Mouse (Mus musculus) 3134 (cell line): Measurements from ENCODE around the gene Sp140.
"Not testable (repeated sequence)": the region's sequence is repeated elsewhere in the genome, so short reads cannot be mapped to it uniquely, and the experiment has no call there.

ENCODE experiments used
- DNase-seq: peaks from one replicate; pipeline ENCODE4 v3.0.0-alpha.2; 2011; ENCODE audit warnings: low spot score; ENCODE audit not compliant: insufficient read length; ENCODE audit errors: extremely low read depth

The Sp140 gene

DNA sequence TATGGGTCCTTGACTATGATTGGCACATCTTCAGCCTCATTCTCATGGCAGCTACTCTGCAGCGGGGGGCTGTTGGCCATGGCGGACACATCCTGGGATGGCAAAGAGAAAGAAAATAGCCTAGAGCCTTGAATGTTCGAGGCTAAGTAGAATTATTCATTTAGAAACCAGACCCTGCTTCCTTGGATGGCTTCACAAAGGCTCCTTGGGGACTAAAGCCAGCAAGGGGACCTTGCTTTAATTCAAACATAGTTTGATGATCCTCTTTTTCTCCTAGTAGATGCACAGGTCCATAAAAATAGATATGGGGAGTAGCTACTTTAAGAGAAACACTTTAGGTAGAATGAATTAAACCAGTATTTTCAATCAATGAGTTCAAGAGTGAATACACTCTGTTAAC, 36.8 kb downstream of the Sp140 start:
- not testable (repeated sequence) for DNase-seq

DNA sequence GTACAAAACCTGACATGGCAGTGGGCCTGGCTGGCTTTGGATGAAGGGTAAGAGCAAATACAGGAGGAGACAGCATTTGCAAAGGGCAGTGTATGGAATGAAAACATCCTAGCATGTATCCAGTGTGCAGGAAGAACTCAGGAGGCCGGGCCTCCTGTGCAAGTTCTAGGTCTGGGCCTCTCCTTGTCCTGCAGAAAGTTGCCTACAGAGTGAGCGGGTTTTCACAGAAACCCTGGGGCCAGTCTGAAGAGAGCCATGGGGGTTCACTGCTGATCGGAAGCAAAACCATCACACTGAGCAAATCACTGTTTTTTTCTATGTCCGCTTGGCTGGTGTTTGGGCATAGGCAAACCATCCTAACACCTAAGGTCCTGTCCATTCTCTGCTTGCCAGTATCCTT, 38.0 kb downstream of the Sp140 start:
- DNase-seq = not testable (repeated sequence)

DNA sequence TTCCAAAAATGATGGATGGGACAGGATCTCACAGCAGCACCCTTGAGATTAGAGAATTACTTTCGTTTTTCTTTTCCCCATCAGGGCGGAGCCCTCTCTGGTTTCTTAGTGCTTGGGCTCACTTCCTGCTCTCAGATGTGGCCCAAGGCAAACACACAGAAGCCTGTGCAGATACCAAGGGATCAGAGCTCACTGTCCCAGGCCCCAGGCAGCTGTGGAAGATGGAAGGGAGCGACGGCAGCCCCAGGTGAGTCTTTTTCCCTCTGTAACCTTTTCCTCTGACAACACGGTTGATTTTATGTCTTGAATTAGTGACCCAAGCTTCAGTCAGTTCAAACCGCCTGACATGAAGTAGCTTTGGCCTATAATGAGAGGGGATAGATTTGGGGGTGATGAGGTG, 49.7 kb downstream of the Sp140 start, which contains the start of gene Sp100:
Gene Sp100, plus strand, starts transcription at position 108 of the 400 bp plus-strand sequence.
- DNase-seq = peak; percentile 46

DNA sequence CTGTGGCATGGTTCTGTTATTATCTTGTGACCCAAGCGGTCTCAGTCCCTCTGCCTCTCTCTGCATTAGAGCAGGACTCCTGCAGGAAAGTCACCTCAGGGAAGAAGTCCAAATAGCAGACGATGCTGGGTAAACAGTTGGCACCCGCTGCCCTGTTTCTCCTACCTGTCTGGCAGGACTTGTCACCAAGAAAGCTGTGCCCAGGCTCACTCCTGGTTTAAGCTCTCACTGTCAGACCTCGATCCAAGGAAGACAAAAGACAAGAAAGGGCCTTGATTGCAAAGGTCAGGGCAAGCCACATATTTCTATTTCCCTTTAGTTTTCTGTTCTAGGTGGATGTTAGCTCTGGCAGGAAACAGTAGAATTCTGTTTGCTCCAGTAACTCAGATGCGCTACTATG, 50.3 kb downstream of the Sp140 start:
- DNase-seq = not testable (repeated sequence)

DNA sequence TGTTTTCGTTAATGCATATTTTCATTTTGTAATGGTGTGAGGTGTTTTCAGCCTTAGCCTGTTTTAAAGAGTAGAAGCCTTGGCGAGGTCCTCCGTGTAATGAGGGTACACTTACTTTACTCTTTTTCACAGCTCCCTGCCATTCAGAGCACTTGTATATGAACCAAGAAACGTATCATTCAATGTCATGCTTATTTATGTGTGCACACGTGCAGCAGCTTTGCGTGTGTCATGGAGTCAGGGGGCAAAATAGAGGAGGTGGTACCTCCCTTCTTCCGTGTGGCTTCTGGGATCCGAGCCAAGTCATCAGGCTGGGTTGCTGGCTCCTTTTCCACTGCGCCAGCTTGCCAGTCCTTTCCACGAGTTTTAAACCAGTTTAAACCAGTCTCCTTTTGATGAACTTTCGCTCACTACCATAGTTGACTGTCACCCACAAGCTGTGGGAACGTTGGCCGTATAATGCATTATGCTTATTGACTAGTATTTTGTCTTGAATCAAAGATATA, 51.6 kb downstream of the Sp140 start:
- DNase-seq = not testable (repeated sequence)

DNA sequence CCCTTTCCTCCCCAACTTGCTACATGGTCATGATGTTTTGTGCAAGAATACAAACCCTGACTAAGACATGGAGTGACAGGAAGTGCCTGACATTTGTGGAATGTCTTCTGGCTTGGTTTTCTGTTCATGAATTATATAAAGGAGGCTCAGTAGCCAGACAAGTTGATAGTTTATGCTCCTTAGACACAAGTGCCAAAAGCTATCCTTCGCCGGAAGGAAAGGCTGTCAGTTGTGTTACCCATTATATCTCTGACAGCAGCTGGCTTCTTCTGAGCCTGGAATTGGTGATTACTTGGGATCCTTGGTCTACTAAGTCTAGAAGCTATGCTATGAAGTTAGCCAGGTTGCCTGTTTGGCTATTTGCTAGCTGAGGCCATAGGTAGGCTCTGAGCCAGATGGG, 57.0 kb downstream of the Sp140 start:
- DNase-seq = not testable (repeated sequence)

DNA sequence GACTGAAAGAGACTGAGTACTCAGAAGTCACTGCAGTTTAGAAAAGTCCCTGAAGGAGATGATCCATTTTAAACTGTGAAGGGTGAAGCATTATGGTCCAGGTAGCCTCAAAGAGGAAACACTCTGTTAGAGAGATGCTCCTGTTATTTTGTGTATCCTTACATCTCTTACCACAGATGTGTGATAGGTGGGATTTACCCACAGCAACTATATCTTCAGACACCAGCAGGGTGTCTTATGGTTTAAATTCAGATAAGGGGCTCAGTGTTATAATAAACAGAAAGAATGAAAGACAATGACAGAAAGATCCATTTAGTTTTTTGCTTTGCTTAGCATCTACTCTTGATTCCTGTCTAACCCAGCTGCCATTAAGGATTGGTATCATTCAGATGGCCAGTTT, 64.1 kb downstream of the Sp140 start:
- DNase-seq = no peak

DNA sequence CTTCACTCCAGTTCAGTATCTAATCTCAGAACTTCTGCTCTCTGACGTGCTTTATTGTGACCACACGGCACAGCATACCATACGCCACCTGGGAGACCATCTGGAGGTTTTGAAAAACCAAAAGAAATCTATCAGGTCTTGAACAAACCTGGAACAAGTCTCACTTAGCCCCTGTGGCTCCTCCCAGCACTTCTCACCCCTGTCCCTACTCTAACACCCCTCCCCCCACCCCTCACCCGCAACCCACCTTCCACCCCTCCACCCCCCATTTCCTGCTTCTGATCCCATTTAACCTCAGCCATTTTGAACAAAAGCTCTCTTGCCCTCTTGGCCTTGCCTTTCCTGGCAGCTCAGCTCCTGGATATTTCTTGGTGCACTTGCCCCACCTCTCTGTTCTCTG, 80.0 kb downstream of the Sp140 start:
- no peak for DNase-seq

DNA sequence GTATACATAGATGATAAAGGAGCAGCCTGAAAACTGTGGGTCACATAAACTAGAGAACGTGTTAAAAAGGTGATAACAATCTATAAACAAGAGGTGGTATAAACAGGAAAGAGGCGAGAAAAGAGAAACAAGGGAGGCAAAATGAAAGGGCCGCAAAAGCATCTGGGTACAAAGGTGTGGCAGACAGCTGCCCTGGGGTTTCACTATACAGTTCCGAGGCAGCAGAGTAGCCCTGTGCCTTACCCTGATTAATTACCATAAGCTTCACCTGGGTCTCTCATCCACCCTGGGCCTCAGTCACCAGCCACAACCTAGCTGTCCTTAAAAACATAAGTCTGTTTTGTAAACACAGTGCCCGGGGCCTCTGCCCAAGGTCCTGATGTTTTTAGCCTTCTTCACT, 86.5 kb downstream of the Sp140 start:
- no peak for DNase-seq

DNA sequence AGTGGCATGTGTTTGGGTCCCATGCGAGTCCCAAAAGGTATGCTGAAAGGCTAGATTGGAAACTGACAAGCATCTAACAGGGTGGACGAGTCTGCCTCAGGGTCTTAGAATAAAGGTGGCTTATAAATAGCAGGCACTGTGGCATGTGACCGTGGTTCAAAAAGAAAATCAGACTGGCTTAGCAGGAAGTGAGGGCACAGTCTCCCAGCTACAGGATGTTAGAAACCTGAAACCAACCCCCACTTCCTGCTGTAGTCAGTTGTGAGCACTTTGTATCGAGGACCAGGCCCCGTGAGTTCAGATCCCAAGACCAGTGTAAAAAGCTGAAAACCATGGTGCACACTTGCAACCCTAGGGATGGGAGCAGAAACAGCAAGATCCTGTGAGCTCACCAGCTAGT, 87.2 kb downstream of the Sp140 start:
- DNase-seq = no peak

DNA sequence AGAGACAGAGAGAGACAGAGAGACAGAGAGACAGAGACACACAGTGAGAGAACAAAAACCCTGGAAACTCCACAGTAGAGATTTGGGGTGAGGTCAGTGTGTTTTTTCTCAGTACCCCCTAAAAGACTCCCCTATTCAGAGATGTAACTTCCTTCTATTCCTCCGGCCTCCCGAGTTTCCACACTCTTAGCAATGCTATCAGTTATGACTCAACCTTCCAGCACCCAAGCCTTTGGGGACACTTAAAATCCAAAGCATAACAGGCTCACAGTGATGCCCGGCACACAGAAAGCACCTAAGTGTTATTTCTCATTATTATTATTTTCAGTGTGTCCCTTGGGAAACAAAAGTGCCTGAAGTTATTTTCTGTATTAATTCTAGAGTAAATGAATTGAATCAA, 90.4 kb downstream of the Sp140 start:
- DNase-seq = no peak

DNA sequence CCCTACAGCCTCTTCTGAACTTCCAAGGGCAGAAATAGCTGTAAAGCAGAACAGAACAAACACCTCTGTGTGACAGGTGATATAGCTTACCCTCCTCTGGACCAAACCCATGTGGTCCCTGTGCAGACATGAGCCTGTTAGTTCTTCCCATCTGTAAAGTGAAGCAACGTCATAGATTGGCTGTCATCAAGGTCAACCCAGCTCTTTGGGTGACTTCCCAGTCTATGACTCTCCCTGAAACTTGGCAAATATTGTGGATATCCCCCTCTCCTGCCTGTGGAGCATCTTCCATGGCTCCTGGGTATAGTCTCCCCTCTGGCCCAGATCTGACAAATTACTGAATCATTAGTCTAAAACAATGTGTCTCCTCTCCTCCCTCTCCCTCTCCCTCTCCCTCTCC, 92.1 kb downstream of the Sp140 start:
- no peak for DNase-seq

DNA sequence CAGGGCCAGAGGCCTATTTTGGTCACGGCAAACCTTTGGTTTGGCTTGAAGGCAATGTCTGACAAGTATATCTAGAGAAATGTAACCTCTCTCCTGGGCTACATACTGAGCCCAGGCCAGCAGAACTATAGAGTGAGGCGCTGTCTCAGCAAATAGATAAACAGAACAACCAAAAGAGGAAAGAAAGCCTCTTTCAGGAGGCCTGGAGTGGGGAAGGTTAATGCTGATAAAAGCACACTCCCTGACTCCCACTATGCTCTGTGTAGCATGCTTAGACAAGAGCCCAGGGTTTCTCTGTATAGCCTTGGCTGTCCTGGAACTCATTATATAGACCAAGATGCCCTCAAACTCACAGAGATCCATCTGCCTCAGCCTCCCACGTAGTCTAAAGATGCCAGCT, 93.1 kb downstream of the Sp140 start:
- no peak for DNase-seq
